Mouse (Mus musculus) cerebellum, adult 2 months (tissue): Measurements from ENCODE around the gene Gm3286. TPM values are rescaled to one million over a fixed set of nuclear protein-coding genes. Genes with fewer than 3 reads are reported as not detected.
"Not testable (repeated sequence)": the region's sequence is repeated elsewhere in the genome, so short reads cannot be mapped to it uniquely, and the experiment has no call there.

Source experiments
- DNase-seq, 2 experiments: peaks; one replicate each; pipeline ENCODE4 v3.0.0; 2021
- H3K27ac ChIP-seq: fragments of 200-500 bp; 2 replicates; pipeline ENCODE4 v1.5.1; 2012; ENCODE audit warnings: low read length, control low read depth, inconsistent platforms; ENCODE audit not compliant: insufficient read depth
- H3K27me3 ChIP-seq: fragments of 200-500 bp; 2 replicates; pipeline ENCODE4 v1.6.1; 2012; ENCODE audit warnings: inconsistent platforms, mild to moderate bottlenecking, low read length, moderate library complexity; ENCODE audit not compliant: control insufficient read depth, insufficient read depth
- H3K4me1 ChIP-seq: fragments of 200-500 bp; 2 replicates; pipeline ENCODE4 v1.6.1; 2011; ENCODE audit warnings: low read length; ENCODE audit not compliant: control insufficient read depth, insufficient read depth
- H3K4me3 ChIP-seq: fragments of 200-500 bp; replicated peaks from 2 replicates; pipeline ENCODE3; 2011; ENCODE audit warnings: mild to moderate bottlenecking, low read depth, low read length, control low read depth; ENCODE audit not compliant: insufficient read depth
- polyA plus RNA-seq: library from polyadenylated mRNA; depleted of rRNA; stranded (reverse); fragments of >200 nt; gene quantifications from 2 replicates; pipeline ENCODE4 v1.2.3, GENCODE M21; 2012; rRNA removed

Gm3286 gene
- not detected in 2 replicates for polyA plus RNA-seq

GRCm38 (mm10) chr5:95510458-95510857 is at the start of gene Gm3286:
Gene Gm3286, plus strand, starts transcription at chr5:95510758.
- H3K27me3 ChIP-seq, H3K4me1 ChIP-seq, H3K27ac ChIP-seq, DNase-seq, H3K4me3 ChIP-seq: not testable (repeated sequence)

Other genes starting within 250 kb of the Gm3286 start
- not detected in 2 replicates for gene Gm10424, start 238.0 kb upstream of the Gm3286 start, polyA plus RNA-seq
- not detected in 2 replicates for gene Gm3259, start 204.8 kb upstream of the Gm3286 start, polyA plus RNA-seq
- not detected in 2 replicates for gene D5Ertd577e, start 54.0 kb upstream of the Gm3286 start, polyA plus RNA-seq
- not detected in 2 replicates for gene Gm7971, start 84.1 kb downstream of the Gm3286 start, polyA plus RNA-seq
- gene Gm7978, start 225.4 kb downstream of the Gm3286 start, polyA plus RNA-seq: not detected in 2 replicates
- gene Gm7982, start 231.3 kb downstream of the Gm3286 start, polyA plus RNA-seq: not detected in 2 replicates